Mouse (Mus musculus) forebrain, embryonic 13.5 days (tissue): ENCODE measurements around the gene Gpr62. TPM values are rescaled to one million over a fixed set of nuclear protein-coding genes. Genes with fewer than 3 reads are reported as not detected.
A peak's percentile ranks its signal among the peaks of the same experiment; 100 is the strongest.

Experiments
- ATAC-seq: fragments of 200-750 bp; cut with Nextera tagmentation; 2 replicates; pipeline ENCODE4 v1.8.0; 2017
- H3K27ac ChIP-seq: fragments of 300-500 bp; sonication (generic); 2 replicates; pipeline ENCODE4 v1.5.1; 2015; ENCODE audit warnings: inconsistent platforms, mild to moderate bottlenecking, moderate library complexity
- H3K27me3 ChIP-seq: fragments of 300-500 bp; sonication (generic); 2 replicates; pipeline ENCODE4 v1.6.1; 2015; ENCODE audit warnings: mild to moderate bottlenecking, inconsistent platforms
- H3K36me3 ChIP-seq: fragments of 300-500 bp; sonication (generic); 2 replicates; pipeline ENCODE4 v1.6.1; 2015; ENCODE audit warnings: mild to moderate bottlenecking, inconsistent platforms; ENCODE audit not compliant: poor library complexity, severe bottlenecking
- H3K4me1 ChIP-seq: fragments of 300-500 bp; sonication (generic); 2 replicates; pipeline ENCODE4 v1.6.1; 2015; ENCODE audit warnings: inconsistent platforms
- H3K4me2 ChIP-seq: fragments of 300-500 bp; sonication (generic); 2 replicates; pipeline ENCODE4 v1.6.1; 2015; ENCODE audit warnings: inconsistent platforms, mild to moderate bottlenecking, moderate library complexity
- H3K4me3 ChIP-seq: fragments of 300-500 bp; sonication (generic); 2 replicates; pipeline ENCODE4 v1.5.1; 2015; ENCODE audit warnings: mild to moderate bottlenecking, inconsistent platforms
- H3K9ac ChIP-seq: fragments of 300-500 bp; sonication (generic); 2 replicates; pipeline ENCODE4 v1.6.1; 2015; ENCODE audit warnings: mild to moderate bottlenecking, inconsistent platforms
- H3K9me3 ChIP-seq: fragments of 300-500 bp; sonication (generic); replicated peaks from 2 replicates; pipeline ENCODE4 v1.6.1; 2016; ENCODE audit warnings: inconsistent platforms
- WGBS: fragments of 180-500 bp; shearing (Covaris S2); methylation state at CpG from one replicate; pipeline ENCODE4 v1.1.7; 2015; 5-methylcytosine and 5-hydroxymethylcytosine counted together
- polyA plus RNA-seq: library from polyadenylated mRNA; unstranded; fragments of >200 nt; fragmentation: Nextera tagmentation; extraction: Ambion mirVana; gene quantifications from 2 replicates; pipeline ENCODE4 v1.2.1, GENCODE M21; 2015

Gene Gpr62
- polyA plus RNA-seq, 1 experiment from 2014 or later = 0.45 TPM

GRCm38 (mm10) chr9:106482578-106483115, 16.9 kb upstream of the Gpr62 start:
- Histone ChIP-seq H3K9me3 (no peaks in the 10 kb centered on the region), H3K27ac (no peak overlapping the region), H3K4me2 (no peak overlapping the region), H3K27me3 (no peaks in the 10 kb centered on the region), H3K9ac (no peak overlapping the region), H3K4me3 (no peak overlapping the region), H3K4me1 (peaks cover 11% of the 10 kb centered on the region), H3K36me3 (peaks cover 71% of the 10 kb centered on the region)
- ATAC-seq = no peak
- 93% methylated on average over 15 of the region's 17 CpGs for WGBS

- Histone ChIP-seq H3K27me3 (no peaks in the 10 kb centered on the region), H3K4me3 (no peak overlapping the region), H3K4me1 (peaks cover 14% of the 10 kb centered on the region), H3K9me3 (no peaks in the 10 kb centered on the region), H3K36me3 (peaks cover 71% of the 10 kb centered on the region), H3K9ac (no peak overlapping the region), H3K4me2 (no peak overlapping the region), H3K27ac (no peak overlapping the region)
- no peak for ATAC-seq
- 92% methylated on average over 13 of the region's 13 CpGs for WGBS
Measured at GRCm38 (mm10) chr9:106481676-106482075, 15.9 kb upstream of the Gpr62 start.

- peaks cover 18% of the 10 kb centered on the region for H3K4me1 ChIP-seq
- no peaks in the 10 kb centered on the region for H3K9me3 ChIP-seq
- H3K9ac ChIP-seq = no peak overlapping the region; the same call in 1 of the 2 replicates
- peaks cover 67% of the 10 kb centered on the region for H3K36me3 ChIP-seq
- no peaks in the 10 kb centered on the region for H3K27me3 ChIP-seq
- H3K4me2 ChIP-seq = no peak overlapping the region
- H3K4me3 ChIP-seq = no peak overlapping the region
- WGBS = 95% methylated on average over 15 of the region's 15 CpGs
- H3K27ac ChIP-seq = no peak overlapping the region
- ATAC-seq = no peak
Measured at GRCm38 (mm10) chr9:106481075-106481474, 15.3 kb upstream of the Gpr62 start.

- no peak for ATAC-seq
- Histone ChIP-seq H3K27me3 (no peaks in the 10 kb centered on the region), H3K4me3 (no peak overlapping the region), H3K9me3 (no peaks in the 10 kb centered on the region), H3K4me1 (peaks cover 20% of the 10 kb centered on the region), H3K4me2 (no peak overlapping the region), H3K27ac (no peak overlapping the region), H3K36me3 (peaks cover 61% of the 10 kb centered on the region), H3K9ac (no peak overlapping the region)
- 98% methylated on average over 7 of the region's 7 CpGs for whole genome bisulfite sequencing
Measured at GRCm38 (mm10) chr9:106480541-106480940, 14.8 kb upstream of the Gpr62 start.

GRCm38 (mm10) chr9:106478101-106478500, 12.4 kb upstream of the Gpr62 start:
- Histone ChIP-seq H3K4me2 (peak overlapping the region; percentile 92), H3K27ac (no peak overlapping the region), H3K9ac (peak overlapping the region; percentile 68), H3K4me1 (peaks cover 34% of the 10 kb centered on the region), H3K36me3 (peaks cover 37% of the 10 kb centered on the region), H3K9me3 (no peaks in the 10 kb centered on the region), H3K27me3 (no peaks in the 10 kb centered on the region), H3K4me3 (peak overlapping the region; percentile 70)
- WGBS = 87% methylated on average over 9 of the region's 9 CpGs
- no peak for ATAC-seq

- Histone ChIP-seq H3K4me2 (peak overlapping the region; percentile 92), H3K36me3 (peaks cover 32% of the 10 kb centered on the region), H3K27ac (no peak overlapping the region), H3K9me3 (no peaks in the 10 kb centered on the region), H3K27me3 (no peaks in the 10 kb centered on the region), H3K4me1 (peaks cover 34% of the 10 kb centered on the region), H3K9ac (peak overlapping the region; percentile 68), H3K4me3 (peak overlapping the region; percentile 70)
- 6% methylated on average over 16 of the region's 16 CpGs for WGBS
- ATAC-seq = no peak
Measured at GRCm38 (mm10) chr9:106477649-106478048, 11.9 kb upstream of the Gpr62 start.

- H3K36me3 ChIP-seq = peaks cover 28% of the 10 kb centered on the region
- peak within 1 kb of the TSS; percentile 68 for H3K9ac ChIP-seq
- peak within 1 kb of the TSS; percentile 92 for H3K4me2 ChIP-seq
- peak; percentile 98 for ATAC-seq
- no peak within 1 kb of the TSS for H3K27ac ChIP-seq
- peaks cover 34% of the 10 kb centered on the region for H3K4me1 ChIP-seq
- H3K27me3 ChIP-seq = no peaks in the 10 kb centered on the region
- under 1% methylated on average over 40 of the region's 41 CpGs for WGBS
- H3K4me3 ChIP-seq = peak within 1 kb of the TSS; percentile 70
- no peaks in the 10 kb centered on the region for H3K9me3 ChIP-seq
Measured at GRCm38 (mm10) chr9:106476924-106477484, 11.3 kb upstream of the Gpr62 start, which contains the start of gene Parp3. TSS of gene Parp3 (minus strand) at chr9:106476949.

GRCm38 (mm10) chr9:106476002-106476923, 10.5 kb upstream of the Gpr62 start:
- no peak; the same call in 1 of the 2 replicates for ATAC-seq
- no peak overlapping the region for H3K27ac ChIP-seq

GRCm38 (mm10) chr9:106475663-106476001, 9.9 kb upstream of the Gpr62 start, which contains the start of gene Rrp9:
TSS of gene Rrp9 (plus strand) at chr9:106475963.
- Histone ChIP-seq H3K27ac (no peak within 1 kb of the TSS), H3K36me3 (peaks cover 14% of the 10 kb centered on the region), H3K4me2 (peak within 1 kb of the TSS; percentile 92), H3K27me3 (no peaks in the 10 kb centered on the region), H3K4me1 (peaks cover 36% of the 10 kb centered on the region), H3K9me3 (no peaks in the 10 kb centered on the region), H3K9ac (peak within 1 kb of the TSS; percentile 31; the same call in 1 of the 2 replicates), H3K4me3 (0 out of 2 replicates have a peak within 1 kb of the TSS, but pooled peaks have one; percentile 70)
- ATAC-seq = no peak
- 88% methylated on average over 10 of the region's 10 CpGs for WGBS

More at GRCm38 (mm10) chr9:106476002-106476923, 10.5 kb upstream of the Gpr62 start:
- Histone ChIP-seq H3K4me1 (peaks cover 36% of the 10 kb centered on the region), H3K9me3 (no peaks in the 10 kb centered on the region), H3K36me3 (peaks cover 21% of the 10 kb centered on the region), H3K9ac (peak overlapping the region; percentile 31; the same call in 1 of the 2 replicates), H3K4me3 (0 out of 2 replicates have a peak overlapping the region, but pooled peaks have one; percentile 70), H3K27me3 (no peaks in the 10 kb centered on the region), H3K4me2 (peak overlapping the region; percentile 92)
- 33% methylated on average over 16 of the region's 16 CpGs for WGBS

- H3K27me3 ChIP-seq = no peaks in the 10 kb centered on the region
- ATAC-seq = no peak
- 61% methylated on average over 7 of the region's 7 CpGs for WGBS
Measured at GRCm38 (mm10) chr9:106475046-106475445, 9.3 kb upstream of the Gpr62 start.

GRCm38 (mm10) chr9:106474456-106474855, 8.7 kb upstream of the Gpr62 start:
- Histone ChIP-seq H3K4me2 (peak overlapping the region; percentile 22; the same call in 1 of the 2 replicates), H3K4me1 (peaks cover 36% of the 10 kb centered on the region), H3K27me3 (no peaks in the 10 kb centered on the region), H3K9me3 (no peaks in the 10 kb centered on the region), H3K4me3 (no peak overlapping the region), H3K36me3 (0 out of 2 replicates have a peak, but pooled peaks cover 3% of the 10 kb centered on the region), H3K27ac (no peak overlapping the region), H3K9ac (0 out of 2 replicates have a peak overlapping the region, but pooled peaks have one; percentile 2)
- no peak; the same call in 1 of the 2 replicates for ATAC-seq
- 5% methylated on average over 6 of the region's 6 CpGs for WGBS

More at GRCm38 (mm10) chr9:106475046-106475445, 9.3 kb upstream of the Gpr62 start:
- Histone ChIP-seq H3K4me2 (no peak overlapping the region), H3K4me3 (no peak overlapping the region), H3K27ac (no peak overlapping the region), H3K4me1 (peaks cover 36% of the 10 kb centered on the region), H3K9ac (no peak overlapping the region), H3K9me3 (no peaks in the 10 kb centered on the region), H3K36me3 (peaks cover 8% of the 10 kb centered on the region; the same call in 1 of the 2 replicates)

GRCm38 (mm10) chr9:106473753-106474105, 8.0 kb upstream of the Gpr62 start:
- WGBS = 79% methylated on average over 5 of the region's 5 CpGs
- H3K4me2 ChIP-seq = no peak overlapping the region
- no peak overlapping the region for H3K4me3 ChIP-seq
- H3K9me3 ChIP-seq = no peaks in the 10 kb centered on the region
- H3K9ac ChIP-seq = no peak overlapping the region; the same call in 1 of the 2 replicates
- no peaks in the 10 kb centered on the region for H3K27me3 ChIP-seq
- peaks cover 36% of the 10 kb centered on the region for H3K4me1 ChIP-seq
- no peak overlapping the region for H3K27ac ChIP-seq
- H3K36me3 ChIP-seq = no peaks in the 10 kb centered on the region
- ATAC-seq = no peak
